Mouse (Mus musculus) A20 (cell line): ENCODE data around the gene Gm5799.
"Not testable (repeated sequence)": the region's sequence is repeated elsewhere in the genome, so short reads cannot be mapped to it uniquely, and the experiment has no call there.

Experiments
- DNase-seq: peaks from one replicate; pipeline ENCODE4 v3.0.0-alpha.2; 2011; ENCODE audit warnings: low read depth, low spot score

Gene Gm5799

DNA sequence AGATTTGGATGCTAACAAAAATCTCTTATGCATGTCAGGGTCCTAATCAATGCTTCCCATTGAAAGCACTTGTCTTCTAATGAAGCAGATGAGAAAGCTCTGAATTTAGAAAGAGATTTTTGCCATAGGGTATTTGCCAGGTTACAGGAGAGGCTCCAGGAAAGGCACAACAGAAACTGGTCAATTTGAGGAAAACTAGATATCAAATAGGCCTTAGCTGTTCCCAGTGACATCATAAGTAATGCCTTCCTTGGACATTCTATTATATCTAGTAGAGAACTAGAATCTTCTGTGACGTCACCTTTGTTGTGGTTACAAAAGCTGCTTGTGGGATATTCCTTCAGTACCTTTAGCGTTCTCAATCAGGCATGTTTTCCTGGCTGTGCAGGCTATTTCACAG, at the start of gene Gm5799:
Gm5799 (plus strand) TSS at position 301 of the 400 bp plus-strand sequence.
- not testable (repeated sequence) for DNase-seq

DNA sequence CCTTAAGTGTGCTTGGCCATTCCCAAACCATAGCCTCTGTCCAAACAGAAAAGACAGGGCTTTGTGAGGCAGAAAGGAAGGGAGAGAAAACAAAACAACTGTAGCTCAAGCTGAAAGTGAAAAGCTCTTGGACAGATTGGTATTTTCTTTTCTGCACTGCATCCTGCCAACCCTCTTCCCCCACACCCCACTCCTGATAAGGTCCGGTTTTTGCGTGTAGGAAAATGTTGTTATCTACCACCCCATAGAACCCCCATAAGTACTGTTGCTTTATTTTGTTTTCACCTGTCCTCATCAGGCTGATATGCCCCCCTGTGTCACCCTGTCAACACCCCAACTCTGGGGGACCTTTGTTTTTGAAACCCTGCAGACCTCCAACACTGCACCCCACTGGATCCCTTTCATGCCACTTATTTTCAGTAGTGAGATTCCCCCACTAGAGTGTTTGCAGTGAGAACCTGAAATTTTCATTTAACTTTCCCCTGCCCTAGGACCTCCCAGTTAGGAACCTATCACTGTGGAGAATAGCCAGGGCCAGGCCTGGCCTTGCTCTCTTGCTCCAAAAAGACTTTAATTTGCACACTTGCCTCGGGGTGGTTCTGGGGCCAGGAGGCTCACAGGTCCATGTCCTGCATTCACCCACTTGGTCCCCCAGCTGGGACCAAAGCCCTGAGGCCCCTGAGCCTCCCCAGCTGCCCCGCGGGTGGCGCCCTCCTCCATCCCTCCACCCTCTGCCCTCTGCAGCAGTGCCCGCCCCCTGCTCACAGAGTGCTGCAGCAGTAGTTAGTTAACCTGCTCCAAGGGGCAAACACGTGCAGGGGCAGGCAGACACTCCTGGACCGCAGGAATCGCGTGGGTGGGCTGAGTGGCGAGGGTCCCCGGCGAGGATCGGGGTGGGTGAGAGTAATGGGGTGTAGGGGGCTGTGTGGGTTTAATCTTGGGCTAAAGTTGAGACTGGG, 12.0 kb upstream of the Gm5799 start:
- DNase-seq, result not testable (repeated sequence)

DNA sequence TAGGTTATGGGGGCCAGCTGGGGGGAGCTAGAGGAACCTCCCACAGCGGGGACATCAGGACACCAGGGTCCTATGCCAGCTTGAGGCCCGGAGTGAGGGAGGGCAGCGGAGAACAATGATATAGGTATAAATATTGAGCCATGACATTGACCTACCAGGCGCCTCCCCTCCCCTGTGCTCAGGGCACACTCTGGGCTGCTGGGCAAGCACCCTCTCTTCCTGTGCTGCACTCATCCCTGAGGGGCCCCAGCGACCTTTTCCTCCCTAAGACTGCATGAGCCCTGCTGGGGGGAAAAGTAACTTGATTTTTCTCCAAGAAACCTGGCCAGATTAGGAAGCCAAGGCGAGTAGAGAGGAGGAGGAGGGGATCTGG, 11.4 kb upstream of the Gm5799 start:
- not testable (repeated sequence) for DNase-seq

DNA sequence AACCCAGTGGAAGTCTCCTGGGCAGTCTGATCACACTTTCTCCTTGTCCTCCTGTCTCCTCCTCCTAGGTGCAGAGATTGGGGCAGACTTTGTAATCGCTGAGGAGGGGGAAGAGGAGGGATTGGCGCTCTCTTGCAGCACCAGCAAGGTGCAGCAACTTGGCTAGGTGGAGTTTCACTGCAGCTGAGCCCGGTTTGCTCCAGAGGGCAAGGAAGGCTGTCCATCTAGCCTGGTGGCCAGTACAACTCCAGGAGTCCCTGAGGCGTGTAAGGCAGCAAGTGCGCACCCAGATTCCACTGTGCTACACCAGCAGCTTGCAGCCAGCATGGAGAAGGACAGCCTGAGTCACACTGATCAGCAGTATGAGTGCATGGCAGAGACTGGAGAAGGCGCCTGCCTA, 11.0 kb upstream of the Gm5799 start:
- DNase-seq, result not testable (repeated sequence)

DNA sequence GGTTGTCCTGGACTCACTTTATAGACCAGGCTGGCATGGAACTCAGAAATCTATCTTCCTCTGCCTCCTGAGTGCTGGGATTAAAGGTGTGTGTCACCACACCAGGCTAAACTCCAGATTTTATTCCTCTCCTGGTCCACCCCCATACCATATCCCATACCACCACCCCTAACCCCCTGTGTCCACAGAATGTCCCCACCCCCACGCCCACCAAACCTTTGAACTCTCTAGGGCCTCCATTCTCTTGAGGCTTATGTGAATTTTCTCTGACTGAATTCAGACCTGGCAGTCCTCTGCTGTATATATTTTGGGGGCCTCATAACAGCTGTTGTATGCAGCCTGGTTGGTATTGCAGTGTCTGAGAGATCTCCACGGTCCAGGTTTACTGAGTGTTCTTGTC, 5.2 kb upstream of the Gm5799 start:
- DNase-seq, result not testable (repeated sequence)

DNA sequence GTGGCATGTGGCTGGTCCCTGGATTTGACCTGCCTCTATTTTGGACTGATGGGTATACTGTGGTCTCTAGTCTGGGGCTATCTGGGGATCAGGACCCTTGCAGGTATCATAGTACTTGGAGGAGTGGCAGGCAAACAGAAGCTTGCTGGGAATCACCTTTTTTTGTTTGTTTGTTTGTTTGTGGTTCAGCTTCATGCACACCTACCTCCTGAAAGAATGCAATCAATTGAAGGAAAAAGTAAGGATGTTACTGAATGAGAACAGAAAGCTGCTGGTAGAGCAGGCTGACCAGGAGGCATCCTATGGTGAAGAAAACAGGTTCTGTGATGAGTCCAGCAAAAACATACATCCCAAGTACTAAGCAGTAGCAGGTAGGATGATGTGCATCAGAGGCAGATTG, 2.9 kb downstream of the Gm5799 start:
- not testable (repeated sequence) for DNase-seq

DNA sequence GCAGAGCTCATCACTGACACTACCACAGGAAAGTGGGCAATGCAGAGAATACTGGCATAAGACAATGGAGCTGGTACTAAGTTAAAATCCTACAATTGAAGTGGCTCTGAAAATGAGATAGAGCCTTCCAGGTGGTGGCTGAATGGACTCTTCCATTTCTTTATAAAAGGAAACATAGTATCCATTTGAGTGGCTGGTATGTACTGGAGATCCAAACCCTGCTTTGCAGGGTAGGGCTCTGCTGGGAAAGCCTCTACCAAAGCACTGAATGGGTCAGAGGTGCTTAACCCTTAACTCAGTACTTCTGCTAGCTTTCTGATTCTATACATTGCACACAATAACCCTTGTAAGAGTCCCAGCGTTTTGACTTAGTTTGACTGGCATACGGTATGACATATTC, 8.9 kb downstream of the Gm5799 start:
- DNase-seq, result not testable (repeated sequence)

DNA sequence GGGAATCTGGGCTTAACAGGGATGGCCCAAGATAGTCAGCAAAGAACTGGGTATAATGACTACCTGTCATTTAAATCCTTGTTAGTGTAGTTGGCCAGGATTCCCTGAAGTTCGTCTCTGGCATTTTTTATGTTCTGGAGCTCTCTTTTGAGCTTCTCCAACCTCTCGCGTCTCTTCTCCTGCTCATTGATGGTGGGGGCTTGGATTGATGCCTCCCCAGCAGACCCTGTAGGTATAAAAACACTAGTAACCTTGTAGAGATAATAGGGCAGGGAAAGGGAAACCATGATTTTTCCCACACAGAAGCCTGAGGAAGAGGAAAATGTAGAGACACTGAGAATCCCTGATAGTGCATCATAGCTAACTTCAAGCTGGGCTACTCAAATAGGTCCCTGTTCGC, 34.6 kb downstream of the Gm5799 start:
- not testable (repeated sequence) for DNase-seq

DNA sequence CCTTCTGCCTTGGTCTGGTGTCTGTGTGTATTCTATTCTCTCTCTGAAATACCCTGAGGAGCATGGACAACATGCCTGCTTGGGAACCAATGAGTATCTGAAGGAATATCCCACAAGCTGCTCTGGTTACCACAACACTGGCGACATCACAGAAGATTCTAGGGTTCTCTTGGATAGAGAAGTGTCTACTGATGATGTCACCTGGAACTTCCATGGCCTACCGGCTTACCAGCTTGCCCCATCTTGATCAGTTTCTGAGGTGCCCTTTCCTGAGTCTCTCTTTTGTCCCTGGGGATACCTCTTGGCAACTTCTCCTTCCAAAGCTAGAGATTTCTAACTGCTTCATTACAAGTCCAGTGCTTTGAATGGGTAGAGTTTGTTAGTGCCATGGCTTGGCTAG, 35.7 kb downstream of the Gm5799 start, which contains the start of gene Gm17654:
Gm17654 (minus strand) TSS at position 101 of the 400 bp plus-strand sequence.
- DNase-seq, result not testable (repeated sequence)
